Comparison of ENCODE assay signal across 15 mouse cellular contexts in the genomic region with DNA sequence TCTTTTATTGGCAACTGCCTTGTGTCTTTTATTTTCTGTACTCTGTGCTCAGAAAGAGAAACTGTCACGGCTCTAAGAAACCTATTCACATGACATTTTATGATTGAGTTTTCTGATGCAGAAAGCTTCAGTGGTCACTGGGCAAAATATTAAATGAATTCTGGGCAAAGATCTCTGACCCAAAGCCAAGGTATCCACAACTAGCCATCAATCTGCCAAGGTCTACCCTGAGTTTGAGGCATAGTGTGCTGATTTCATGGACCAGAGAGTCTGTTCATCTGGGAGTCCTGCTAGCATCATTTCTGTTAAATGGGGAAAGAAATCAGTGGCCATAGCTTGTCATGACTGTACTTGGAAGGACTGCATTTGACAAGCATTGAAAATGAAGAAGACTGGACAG.
"Had no signal": no experiment of that assay in that cellular context is flagged by ENCODE, and none has a peak within 500 bp of the region (broad histone marks: within the 10 kb centered on the region; RNA-seq: fewer than 3 reads in every experiment).

No protein-coding gene starts in this region.

- H3K9me3 ChIP-seq: megakaryocyte, embryonic 14.5 days; midbrain, embryonic 12.5 days; neural tube, embryonic 12.5 days; stomach, embryonic 15.5 days had no signal

- H3K36me3 ChIP-seq: midbrain, embryonic 12.5 days; neural tube, embryonic 12.5 days; stomach, embryonic 15.5 days had no signal

- ATAC-seq: midbrain, embryonic 16.5 days had no signal

- H3K4me1 ChIP-seq: megakaryocyte, embryonic 14.5 days; midbrain, embryonic 12.5 days; neural tube, embryonic 12.5 days; stomach, embryonic 15.5 days had no signal

- H3K4me2 ChIP-seq: lung, embryonic 14.5 days; midbrain, embryonic 12.5 days; neural tube, embryonic 12.5 days; stomach, embryonic 15.5 days had no signal

- H3K27ac ChIP-seq: midbrain, embryonic 12.5 days; neural tube, embryonic 12.5 days; stomach, embryonic 15.5 days; stomach, postnatal 0 days had no signal

- DNase-seq: lung, adult 18-20 months; lung, embryonic 14.5 days; lung, postnatal 10 days; lung, postnatal 4 days; midbrain, embryonic 14.5 days; right cerebral cortex, postnatal 14 days; thymus, adult 2 months; thymus, postnatal 25 days; thymus, postnatal 4 days had no signal

- H3K9ac ChIP-seq: lung, embryonic 14.5 days; midbrain, embryonic 12.5 days; neural tube, embryonic 12.5 days; stomach, embryonic 15.5 days had no signal

- H3K4me3 ChIP-seq: megakaryocyte, embryonic 14.5 days; midbrain, embryonic 12.5 days; neural tube, embryonic 12.5 days; stomach, embryonic 15.5 days had no signal

- H3K27me3 ChIP-seq: megakaryocyte, embryonic 14.5 days; midbrain, embryonic 12.5 days; neural tube, embryonic 12.5 days; stomach, embryonic 15.5 days had no signal
